Mouse (Mus musculus): ENCODE results near the gene Wrnip1.

DNA sequence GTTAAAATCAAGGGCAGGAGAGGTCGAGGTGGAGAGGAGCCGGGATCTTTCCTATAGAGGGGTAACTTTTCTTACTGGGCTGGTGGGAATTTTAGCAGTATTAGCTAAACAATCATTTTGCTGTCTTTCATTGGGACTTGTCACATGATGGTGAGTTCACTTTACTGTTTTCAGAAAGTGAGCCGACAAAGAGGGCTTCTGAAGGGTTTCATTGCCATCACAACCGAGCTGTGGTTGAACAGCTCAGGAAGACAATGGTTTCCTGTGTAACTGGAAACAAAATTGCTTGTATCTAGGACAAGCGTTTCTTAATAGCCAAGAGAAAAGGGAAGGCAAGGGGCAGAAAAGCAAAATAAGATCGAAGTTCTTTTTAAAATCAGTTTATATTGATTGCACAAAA lies 31.4 kb downstream of the Wrnip1 start:
- TF ChIP-seq MYOG (IDR thresholded peaks at IDR 0.05; ENCODE audit: control insufficient read depth, extremely low read depth, insufficient read length) (no peak), CTCF (IDR thresholded peaks at IDR 0.05; ENCODE audit: control insufficient read depth, insufficient read depth, insufficient read length) (no peak), CEBPB (IDR thresholded peaks at IDR 0.05; ENCODE audit: low read depth) (no peak)

Measured in C2C12 (cell line).